Mouse (Mus musculus): ENCODE results near the gene Fam166b.

- TF ChIP-seq CTCF (IDR thresholded peaks at IDR 0.05; ENCODE audit: insufficient read depth, low read length) (no peak), POLR2A (IDR thresholded peaks at IDR 0.05; ENCODE audit: borderline replicate concordance, extremely low read depth, low read depth, low read length) (no peak)
Observed at GRCm38 (mm10) chr4:43443511-43443910, 14.6 kb upstream of the Fam166b start.

Measured in lung, adult 2 months (tissue).